Mouse (Mus musculus): ENCODE data around the gene Bhmt2. TPM values are rescaled to one million over a fixed set of nuclear protein-coding genes. Genes with fewer than 3 reads are reported as not detected.

The Bhmt2 gene
- polyA plus RNA-seq, 1 experiment, result not detected

DNA sequence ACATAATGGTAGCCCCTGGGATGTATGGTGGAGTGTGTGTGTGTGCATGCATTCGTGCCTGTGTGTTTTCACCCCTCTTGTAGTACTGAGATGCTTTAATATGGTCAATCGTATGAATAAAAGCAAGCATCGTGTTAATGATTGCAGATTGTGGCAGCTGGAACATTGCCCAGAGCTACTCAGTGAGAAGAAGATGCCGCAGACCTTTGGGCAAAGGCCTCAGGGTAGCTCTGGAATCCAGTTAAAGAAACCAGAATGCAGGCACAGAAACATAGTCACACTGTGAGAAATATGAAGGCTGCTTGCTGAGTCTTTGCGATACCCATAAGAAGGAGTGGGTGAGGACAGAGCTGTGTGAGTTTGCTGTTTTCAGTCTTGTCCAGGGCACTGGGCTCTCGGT is 24.8 kb upstream of the Bhmt2 start:
- Histone ChIP-seq H3K4me3 (ENCODE audit: insufficient read depth, low read length) (no peak overlapping the region), H3K27ac (ENCODE audit: insufficient read depth, low read depth, low read length) (no peak overlapping the region), H3K4me1 (ENCODE audit: control insufficient read depth, insufficient read depth, low read length) (no peaks in the 10 kb centered on the region)
- TF ChIP-seq CTCF (IDR thresholded peaks at IDR 0.05; ENCODE audit: low read depth, low read length), result no peak
- no peak for TF ChIP-seq POLR2A (IDR thresholded peaks at IDR 0.05; ENCODE audit: borderline replicate concordance, low read depth, low read length)

DNA sequence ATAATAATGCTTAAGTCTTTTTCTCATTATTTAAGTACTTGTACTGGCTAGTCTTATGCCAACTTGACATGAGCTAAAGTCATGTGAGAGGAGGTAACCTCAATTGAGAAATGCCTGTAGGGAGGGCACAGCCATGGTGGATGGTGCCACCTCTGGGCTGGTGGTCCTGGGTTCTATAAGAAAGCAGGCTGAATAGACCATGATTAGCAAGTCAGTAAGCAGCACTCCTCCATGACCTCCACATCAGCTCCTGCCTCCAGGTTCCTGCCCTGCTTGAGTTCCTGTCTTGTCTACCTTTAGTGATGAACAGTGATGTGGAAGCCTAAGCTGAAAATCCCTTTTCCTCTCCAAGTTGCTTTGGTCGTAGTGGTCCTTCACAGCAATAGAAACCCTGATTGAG is 16.7 kb upstream of the Bhmt2 start:
- TF ChIP-seq POLR2A (IDR thresholded peaks at IDR 0.05; ENCODE audit: borderline replicate concordance, low read depth, low read length), result no peak
- TF ChIP-seq CTCF (IDR thresholded peaks at IDR 0.05; ENCODE audit: low read depth, low read length), result no peak
- Histone ChIP-seq H3K4me3 (ENCODE audit: insufficient read depth, low read length) (no peak overlapping the region), H3K4me1 (ENCODE audit: control insufficient read depth, insufficient read depth, low read length) (no peaks in the 10 kb centered on the region), H3K27ac (ENCODE audit: insufficient read depth, low read depth, low read length) (no peak overlapping the region)

DNA sequence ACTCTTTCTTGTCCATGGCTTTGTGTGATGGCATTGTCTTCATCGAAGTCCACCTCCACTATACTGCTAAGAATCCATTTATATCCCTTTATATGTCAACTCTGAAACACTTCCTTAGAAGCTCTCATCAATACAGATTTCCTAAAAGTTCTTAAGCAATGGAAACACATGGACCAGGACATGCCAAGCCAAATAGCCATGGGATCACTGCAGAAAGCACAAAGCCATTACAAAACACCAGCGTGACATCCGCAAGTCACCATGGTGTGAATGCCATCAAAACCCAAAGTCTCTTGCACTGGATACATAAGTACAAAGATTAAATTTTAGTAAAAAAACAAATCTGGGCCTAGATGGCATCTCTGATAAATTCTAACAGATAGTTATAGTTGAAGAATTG is 15.5 kb upstream of the Bhmt2 start:
- TF ChIP-seq CTCF (IDR thresholded peaks at IDR 0.05; ENCODE audit: low read depth, low read length), result no peak
- no peak for TF ChIP-seq POLR2A (IDR thresholded peaks at IDR 0.05; ENCODE audit: borderline replicate concordance, low read depth, low read length)

DNA sequence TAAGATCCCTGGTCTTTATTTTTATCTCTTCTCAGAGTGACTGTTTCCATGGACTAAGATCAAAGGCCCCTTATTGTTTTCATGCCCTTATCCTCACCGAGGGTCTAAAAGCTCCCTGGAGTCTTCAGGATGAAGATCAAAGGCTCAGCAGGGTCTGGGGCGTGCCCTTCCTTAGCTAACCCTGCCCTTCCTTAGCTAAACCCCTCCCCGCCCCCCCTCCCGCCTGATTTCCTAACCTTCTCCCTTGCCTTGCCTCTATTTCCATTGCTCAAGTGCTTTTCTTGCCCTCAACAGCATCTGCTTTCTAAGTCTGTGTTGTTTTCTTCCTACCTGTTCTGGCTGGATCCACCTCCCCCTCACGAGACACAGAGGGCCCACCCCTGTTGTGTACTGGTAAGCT is 13.2 kb upstream of the Bhmt2 start:
- Histone ChIP-seq H3K27ac (ENCODE audit: insufficient read depth, low read depth, low read length) (no peak overlapping the region), H3K4me3 (ENCODE audit: insufficient read depth, low read length) (no peak overlapping the region), H3K4me1 (ENCODE audit: control insufficient read depth, insufficient read depth, low read length) (no peaks in the 10 kb centered on the region)
- no peak for TF ChIP-seq POLR2A (IDR thresholded peaks at IDR 0.05; ENCODE audit: borderline replicate concordance, low read depth, low read length)
- TF ChIP-seq CTCF (IDR thresholded peaks at IDR 0.05; ENCODE audit: low read depth, low read length), result no peak

More for the DNA sequence above, 15.5 kb upstream of the Bhmt2 start:
- no peak overlapping the region for H3K4me3 ChIP-seq (ENCODE audit: insufficient read depth, low read length)
- H3K27ac ChIP-seq (ENCODE audit: insufficient read depth, low read depth, low read length), result no peak overlapping the region
- H3K4me1 ChIP-seq (ENCODE audit: control insufficient read depth, insufficient read depth, low read length), result no peaks in the 10 kb centered on the region

DNA sequence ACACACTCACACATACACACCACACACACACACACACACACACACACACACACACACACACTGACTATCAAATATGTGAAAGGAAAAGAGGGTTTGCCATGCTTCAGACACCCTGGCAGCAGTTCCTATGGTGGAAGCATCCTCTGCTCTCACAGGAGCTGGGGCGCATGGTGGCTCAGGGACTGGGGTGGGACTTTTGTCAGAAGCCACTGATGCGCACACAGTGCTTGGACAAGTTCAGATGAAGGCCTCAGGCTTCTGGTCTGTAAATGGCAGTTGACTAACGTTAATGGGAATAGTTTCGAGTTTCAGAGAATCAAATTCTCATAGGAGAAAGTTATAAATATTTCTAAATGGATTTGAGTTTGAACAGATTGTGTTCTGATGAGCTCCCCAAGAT is 11.1 kb upstream of the Bhmt2 start:
- Histone ChIP-seq H3K27ac (ENCODE audit: insufficient read depth, low read depth, low read length) (no peak overlapping the region), H3K4me1 (ENCODE audit: control insufficient read depth, insufficient read depth, low read length) (no peaks in the 10 kb centered on the region), H3K4me3 (ENCODE audit: insufficient read depth, low read length) (no peak overlapping the region)
- TF ChIP-seq CTCF (IDR thresholded peaks at IDR 0.05; ENCODE audit: low read depth, low read length) (no peak), POLR2A (IDR thresholded peaks at IDR 0.05; ENCODE audit: borderline replicate concordance, low read depth, low read length) (no peak)

DNA sequence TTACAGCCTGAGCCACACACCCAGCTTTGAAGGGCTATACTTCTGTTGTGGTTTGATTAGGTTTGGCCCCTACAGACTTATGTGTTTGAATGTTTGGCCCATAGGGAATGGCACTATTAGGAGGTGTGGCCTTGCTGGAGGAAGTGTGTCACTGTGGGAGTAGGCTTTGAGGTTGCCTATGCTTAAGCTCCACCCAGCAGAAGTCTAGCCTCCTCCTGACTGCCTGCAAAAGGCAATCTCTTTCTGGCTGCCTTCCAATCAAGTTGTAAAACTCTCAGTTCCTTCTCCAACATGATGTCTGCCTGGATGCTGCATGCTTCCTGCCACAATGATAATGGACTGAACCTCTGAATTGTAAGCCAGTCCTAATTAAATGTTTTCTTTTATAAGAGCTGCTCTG is 9.2 kb upstream of the Bhmt2 start:
- TF ChIP-seq CTCF (IDR thresholded peaks at IDR 0.05; ENCODE audit: low read depth, low read length) (no peak), POLR2A (IDR thresholded peaks at IDR 0.05; ENCODE audit: borderline replicate concordance, low read depth, low read length) (no peak)

DNA sequence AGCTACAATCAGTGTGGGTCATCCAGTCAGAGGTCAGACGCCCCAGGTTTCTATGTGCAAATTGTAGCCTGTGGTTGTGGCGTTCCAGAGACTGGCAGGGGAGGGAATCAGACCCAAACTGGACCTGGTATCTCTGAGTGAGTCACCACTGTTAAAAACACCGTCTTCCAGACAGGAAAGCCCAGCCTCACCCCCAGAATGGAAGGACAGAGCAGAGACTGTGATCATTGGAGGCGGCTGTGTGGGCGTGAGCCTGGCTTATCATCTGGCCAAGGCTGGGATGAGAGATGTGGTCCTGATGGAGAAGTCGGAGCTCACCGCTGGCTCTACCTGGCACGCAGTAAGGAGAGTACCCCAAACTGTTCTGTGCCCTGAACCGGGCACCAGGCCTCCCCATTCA is 2.8 kb upstream of the Bhmt2 start:
- Histone ChIP-seq H3K4me3 (ENCODE audit: insufficient read depth, low read length) (no peak overlapping the region), H3K4me1 (ENCODE audit: control insufficient read depth, insufficient read depth, low read length) (no peaks in the 10 kb centered on the region), H3K27ac (ENCODE audit: insufficient read depth, low read depth, low read length) (no peak overlapping the region)
- TF ChIP-seq POLR2A (IDR thresholded peaks at IDR 0.05; ENCODE audit: borderline replicate concordance, low read depth, low read length) (no peak), CTCF (IDR thresholded peaks at IDR 0.05; ENCODE audit: low read depth, low read length) (no peak)

More for the DNA sequence above, 9.2 kb upstream of the Bhmt2 start:
- Histone ChIP-seq H3K4me3 (ENCODE audit: insufficient read depth, low read length) (no peak overlapping the region), H3K4me1 (ENCODE audit: control insufficient read depth, insufficient read depth, low read length) (no peaks in the 10 kb centered on the region), H3K27ac (ENCODE audit: insufficient read depth, low read depth, low read length) (no peak overlapping the region)

DNA sequence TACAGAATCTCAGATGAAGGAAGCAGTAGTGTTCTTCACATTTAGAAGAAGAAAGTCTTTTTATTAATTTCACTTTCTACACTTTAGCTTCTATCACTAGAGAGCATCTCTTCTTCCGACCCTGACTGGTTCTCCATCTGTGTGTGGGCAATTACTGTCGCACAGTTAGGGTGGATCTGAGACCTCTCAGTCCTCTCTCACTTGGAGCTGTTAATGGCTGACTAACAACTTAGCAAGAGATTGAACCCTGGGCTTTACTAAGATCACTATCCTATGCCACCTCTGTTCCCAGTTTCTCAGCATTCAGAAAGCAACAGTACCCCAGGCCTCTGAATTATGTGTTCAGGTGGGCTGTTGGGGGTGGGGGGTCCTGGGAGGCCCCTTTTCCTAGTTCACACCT is 806 bp downstream of the Bhmt2 start:
- no peak overlapping the region for H3K4me3 ChIP-seq (ENCODE audit: insufficient read depth, low read length)
- no peak overlapping the region for H3K27ac ChIP-seq (ENCODE audit: insufficient read depth, low read depth, low read length)
- no peaks in the 10 kb centered on the region for H3K4me1 ChIP-seq (ENCODE audit: control insufficient read depth, insufficient read depth, low read length)
- TF ChIP-seq POLR2A (IDR thresholded peaks at IDR 0.05; ENCODE audit: borderline replicate concordance, low read depth, low read length), result no peak
- no peak for TF ChIP-seq CTCF (IDR thresholded peaks at IDR 0.05; ENCODE audit: low read depth, low read length)

DNA sequence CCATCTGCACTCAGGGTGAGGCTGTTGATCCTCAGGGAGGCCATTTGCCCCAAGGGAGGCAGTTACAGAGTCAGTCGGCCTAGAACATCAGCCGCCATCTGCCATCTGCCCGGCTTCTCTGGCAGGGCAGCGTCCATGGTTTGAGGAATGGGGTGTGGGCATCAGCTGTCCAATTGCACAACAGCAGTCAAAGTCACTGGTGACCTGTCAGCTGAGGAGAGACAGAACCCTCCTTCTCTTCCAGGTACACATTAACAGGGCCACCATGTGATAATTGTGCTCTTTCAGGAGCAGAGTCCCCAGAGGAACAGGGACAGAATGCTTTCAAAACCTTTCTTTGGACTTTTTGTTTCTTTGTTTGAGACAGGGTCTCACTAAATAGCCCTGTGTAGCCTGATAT is 1.7 kb downstream of the Bhmt2 start:
- H3K4me1 ChIP-seq (ENCODE audit: control insufficient read depth, insufficient read depth, low read length), result no peaks in the 10 kb centered on the region
- H3K4me3 ChIP-seq (ENCODE audit: insufficient read depth, low read length), result no peak overlapping the region
- no peak overlapping the region for H3K27ac ChIP-seq (ENCODE audit: insufficient read depth, low read depth, low read length)
- no peak for TF ChIP-seq POLR2A (IDR thresholded peaks at IDR 0.05; ENCODE audit: borderline replicate concordance, low read depth, low read length)

DNA sequence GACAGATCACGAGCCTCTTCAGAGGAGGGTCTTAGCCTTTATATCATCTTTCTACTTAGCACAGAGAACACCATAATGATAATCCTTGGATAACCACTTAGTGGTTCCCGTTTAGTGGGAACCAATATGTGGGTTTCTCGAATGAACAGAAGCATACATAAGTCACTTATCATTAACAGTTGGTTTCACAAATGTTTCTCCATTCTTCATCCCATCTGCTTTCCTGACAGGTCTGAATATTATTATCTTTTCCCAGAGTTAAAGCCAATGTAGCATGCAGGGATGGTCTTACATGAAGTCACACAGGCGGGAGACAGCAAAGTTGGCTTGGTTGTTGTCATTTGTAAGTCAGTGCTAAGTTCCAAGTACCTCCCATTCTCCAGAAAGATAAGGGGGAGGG is 6.5 kb downstream of the Bhmt2 start:
- TF ChIP-seq CTCF (IDR thresholded peaks at IDR 0.05; ENCODE audit: low read depth, low read length) (no peak), POLR2A (IDR thresholded peaks at IDR 0.05; ENCODE audit: borderline replicate concordance, low read depth, low read length) (no peak)
- H3K4me3 ChIP-seq (ENCODE audit: insufficient read depth, low read length), result no peak overlapping the region
- H3K4me1 ChIP-seq (ENCODE audit: control insufficient read depth, insufficient read depth, low read length), result no peaks in the 10 kb centered on the region
- no peak overlapping the region for H3K27ac ChIP-seq (ENCODE audit: insufficient read depth, low read depth, low read length)

DNA sequence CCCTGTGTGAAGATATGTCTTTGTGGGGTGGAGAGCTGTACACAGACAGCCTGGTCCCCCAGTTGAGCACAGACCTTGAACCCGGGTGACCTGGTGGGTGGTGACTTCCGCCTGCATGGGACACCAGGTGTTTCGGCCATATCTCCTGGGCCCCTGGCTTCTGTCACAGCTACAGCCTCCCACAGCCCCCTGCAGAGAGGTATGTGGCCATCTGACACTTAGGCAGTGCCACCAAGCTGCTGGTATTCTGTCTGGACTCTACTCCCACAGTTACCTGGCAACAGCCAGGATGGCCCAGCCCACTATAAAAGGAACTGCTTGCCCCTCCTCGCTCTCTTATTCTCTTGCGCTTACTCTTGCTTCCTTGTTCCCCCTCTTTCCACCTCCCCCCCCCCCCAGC is 16.2 kb downstream of the Bhmt2 start:
- no peak for TF ChIP-seq POLR2A (IDR thresholded peaks at IDR 0.05; ENCODE audit: borderline replicate concordance, low read depth, low read length)
- TF ChIP-seq CTCF (IDR thresholded peaks at IDR 0.05; ENCODE audit: low read depth, low read length), result no peak
- Histone ChIP-seq H3K4me1 (ENCODE audit: control insufficient read depth, insufficient read depth, low read length) (no peaks in the 10 kb centered on the region), H3K4me3 (ENCODE audit: insufficient read depth, low read length) (no peak overlapping the region), H3K27ac (ENCODE audit: insufficient read depth, low read depth, low read length) (no peak overlapping the region)
